Mouse (Mus musculus): ENCODE data around the gene Fiz1.

DNA sequence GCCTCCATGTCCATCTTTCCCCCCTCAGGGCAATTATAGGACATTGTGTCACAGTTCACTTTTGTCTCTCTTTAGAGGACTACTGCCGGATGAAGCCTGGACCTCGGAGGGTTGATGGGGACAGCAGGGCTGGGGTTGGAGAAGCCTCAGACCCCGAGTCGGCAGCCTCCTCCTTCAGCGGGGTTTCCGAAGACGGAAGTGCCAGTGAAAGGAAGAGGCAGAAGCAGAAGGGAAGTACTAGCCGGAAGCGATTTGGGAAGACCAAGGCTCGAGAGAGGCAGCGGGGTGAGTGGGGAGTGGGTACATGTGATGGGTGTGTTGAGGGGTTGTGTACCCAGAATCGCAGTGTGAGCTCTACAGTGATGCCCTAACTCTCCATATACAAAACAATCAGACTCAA, 44.9 kb upstream of the Fiz1 start:
- TF ChIP-seq CTCF (IDR thresholded peaks at IDR 0.05; ENCODE audit: low read depth) (no peak), EP300 (optimal IDR thresholded peaks at IDR 0.05) (no peak)

Data from stomach, postnatal 0 days (tissue).